Mouse (Mus musculus) hindbrain, postnatal 0 days (tissue): Measurements from ENCODE around the gene Syne3. TPM values are rescaled to one million over a fixed set of nuclear protein-coding genes. Genes with fewer than 3 reads are reported as not detected.

Source experiments
- ATAC-seq: fragments of 200-750 bp; cut with Nextera tagmentation; 2 replicates; pipeline ENCODE4 v1.8.0; 2017; ENCODE audit warnings: mild to moderate bottlenecking, moderate TSS enrichment, moderate library complexity
- DNase-seq: peaks from one replicate; pipeline ENCODE4 v3.0.0-alpha.2; 2015; ENCODE audit warnings: low spot score
- H3K27ac ChIP-seq: fragments of 300-500 bp; sonication (generic); 2 replicates; pipeline ENCODE4 v1.5.1; 2014; ENCODE audit warnings: mild to moderate bottlenecking
- H3K27me3 ChIP-seq: fragments of 300-500 bp; sonication (generic); 2 replicates; pipeline ENCODE4 v1.6.1; 2014; ENCODE audit warnings: low read length, mixed read lengths; ENCODE audit not compliant: insufficient read depth
- H3K36me3 ChIP-seq: fragments of 300-500 bp; sonication (generic); 2 replicates; pipeline ENCODE4 v1.6.1; 2014; ENCODE audit warnings: low read length, mixed read lengths; ENCODE audit not compliant: insufficient read depth
- H3K4me1 ChIP-seq: fragments of 300-500 bp; sonication (generic); 2 replicates; pipeline ENCODE4 v1.6.1; 2014; ENCODE audit warnings: antibody characterized with exemption, low read length, mixed read lengths; ENCODE audit not compliant: insufficient read depth
- H3K4me2 ChIP-seq: fragments of 300-500 bp; sonication (generic); 2 replicates; pipeline ENCODE4 v1.6.1; 2014; ENCODE audit warnings: low read depth, mild to moderate bottlenecking, low read length, moderate library complexity, mixed read lengths
- H3K4me3 ChIP-seq: fragments of 300-500 bp; sonication (generic); 2 replicates; pipeline ENCODE4 v1.5.1; 2014; ENCODE audit warnings: low read length
- H3K9ac ChIP-seq: fragments of 300-500 bp; sonication (generic); replicated peaks from 2 replicates; pipeline ENCODE4 v1.6.1; 2014; ENCODE audit warnings: mild to moderate bottlenecking, low read length, moderate library complexity, mixed read lengths
- H3K9me3 ChIP-seq: fragments of 300-500 bp; sonication (generic); 2 replicates; pipeline ENCODE4 v1.6.1; 2016; ENCODE audit warnings: low read length, mixed read lengths
- CTCF ChIP-seq: IDR thresholded peaks from 2 replicates; pipeline ENCODE4 v1.5.1; 2016; ENCODE audit warnings: antibody characterized with exemption, control low read depth, low read depth
- WGBS: fragments of 180-500 bp; shearing (Covaris S2); extraction: QIAGEN DNeasy Blood & Tissue Kit; methylation state at CpG from one replicate; pipeline ENCODE4 v1.1.7; 2014; 5-methylcytosine and 5-hydroxymethylcytosine counted together
- polyA plus RNA-seq: library from polyadenylated mRNA; unstranded; fragments of >200 nt; fragmentation: Nextera tagmentation; extraction: Ambion mirVana; gene quantifications from 2 replicates; pipeline ENCODE4 v1.2.1, GENCODE M21; 2015
- total RNA-seq: library from RNA; depleted of rRNA; stranded (reverse); fragments of >200 nt; gene quantifications from 2 replicates; pipeline ENCODE4 v1.2.3, GENCODE M21; 2014; rRNA removed

The Syne3 gene
- total RNA-seq (1.4 TPM in 2 replicates), polyA plus RNA-seq (0.66 and 0.98 TPM in 2 replicates)

DNA sequence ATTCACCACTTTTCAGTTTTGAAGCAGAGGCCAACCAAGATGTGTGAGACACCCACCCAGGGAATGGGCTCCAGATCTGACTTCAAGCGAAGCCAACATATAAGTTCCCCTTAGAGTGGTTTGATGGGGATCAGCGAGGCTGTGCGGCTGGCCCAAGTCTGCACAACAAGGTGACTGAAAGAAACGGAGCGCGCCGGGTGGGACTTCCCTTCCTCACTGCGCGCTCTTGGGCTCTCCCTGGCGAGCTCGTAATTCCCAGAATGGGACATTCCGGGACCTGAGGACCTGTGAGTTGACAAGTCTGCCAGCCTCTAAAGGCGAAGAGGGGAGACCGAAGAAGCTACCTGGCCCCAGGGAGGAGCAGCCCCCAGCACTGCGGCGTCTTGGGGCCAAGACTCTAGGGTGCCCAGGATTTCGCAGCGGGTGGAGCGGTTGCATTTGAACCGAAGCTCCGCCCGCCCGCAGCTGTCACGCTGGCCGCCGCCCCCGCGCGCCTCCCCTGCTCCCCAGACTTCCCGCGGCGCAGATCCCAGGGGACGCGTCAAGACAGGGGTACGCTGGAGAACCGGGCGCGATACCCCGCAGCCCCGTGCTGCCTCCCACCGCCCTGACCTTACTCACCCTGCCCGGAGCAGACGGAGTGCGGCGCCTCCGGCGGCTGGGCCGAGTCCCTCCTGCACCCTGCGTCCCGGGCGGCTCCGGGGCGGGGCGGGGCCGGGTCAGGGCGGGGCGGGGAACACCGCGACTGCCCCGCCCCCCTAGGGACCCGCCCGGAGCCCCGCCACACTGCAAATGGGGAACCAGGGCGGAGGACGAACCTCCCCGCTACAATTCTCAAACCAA is at the start of gene Syne3:
Syne3 (minus strand) TSS at position 440 of the 843 bp plus-strand sequence.
- Histone ChIP-seq H3K4me1 (no peaks in the 10 kb centered on the region), H3K9me3 (no peaks in the 10 kb centered on the region), H3K36me3 (no peaks in the 10 kb centered on the region), H3K27me3 (0 out of 2 replicates have a peak, but pooled peaks cover 4% of the 10 kb centered on the region), H3K4me2 (peak within 1 kb of the TSS; percentile 97), H3K9ac (peak within 1 kb of the TSS; percentile 52), H3K27ac (no peak within 1 kb of the TSS), H3K4me3 (peak within 1 kb of the TSS; percentile 57)
- 2% methylated on average over 56 of the region's 66 CpGs for WGBS
- TF ChIP-seq CTCF, result no peak
- peak; percentile 31 for DNase-seq
- peak; percentile 57; the same call in 1 of the 2 replicates for ATAC-seq

DNA sequence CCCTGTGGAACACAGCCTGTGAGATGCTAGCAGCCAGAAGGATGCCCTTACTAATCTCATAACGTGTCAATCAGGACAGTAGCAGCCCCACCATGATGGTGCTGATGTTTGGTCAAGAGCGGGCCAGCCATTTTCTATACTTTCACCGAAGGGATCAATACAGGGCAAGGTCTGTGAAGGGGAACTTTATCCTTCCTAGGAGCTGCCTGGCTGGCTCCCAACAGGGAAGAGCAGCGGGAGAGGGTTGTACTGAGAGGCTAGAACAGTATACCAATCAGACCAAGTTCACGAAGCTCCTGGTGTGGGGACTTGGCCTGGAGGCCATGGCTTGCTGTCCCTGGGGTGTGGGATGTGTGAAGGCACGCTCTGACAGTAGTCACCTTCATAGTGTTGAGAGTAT is 45.7 kb upstream of the Syne3 start:
- WGBS, result 82% methylated on average over 6 of the region's 6 CpGs

DNA sequence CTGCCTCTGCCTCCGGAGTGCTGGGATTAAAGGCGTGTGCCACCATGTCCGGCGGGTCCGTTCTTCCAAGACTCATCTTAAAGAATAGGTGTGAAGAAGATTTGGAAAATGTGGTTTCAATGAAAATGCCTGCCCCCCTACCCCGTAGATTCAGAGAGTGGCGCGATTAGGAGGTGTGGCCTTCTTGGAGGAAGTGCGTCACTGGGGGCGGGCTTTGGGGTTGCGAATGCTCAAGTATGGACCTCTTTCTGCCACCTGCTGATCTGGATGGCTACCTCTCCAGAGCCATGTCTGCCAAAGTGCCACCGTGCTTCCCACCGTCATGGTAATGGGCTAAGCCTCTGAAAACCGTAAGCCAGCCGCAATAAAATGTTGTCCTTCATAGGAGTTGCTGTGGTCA is 44.4 kb upstream of the Syne3 start:
- DNase-seq, result no peak
- no peaks in the 10 kb centered on the region for H3K9me3 ChIP-seq
- H3K4me1 ChIP-seq, result no peaks in the 10 kb centered on the region
- H3K4me3 ChIP-seq, result no peak overlapping the region
- no peak overlapping the region for H3K9ac ChIP-seq
- no peaks in the 10 kb centered on the region for H3K36me3 ChIP-seq
- no peak for TF ChIP-seq CTCF
- no peak overlapping the region for H3K4me2 ChIP-seq
- no peak overlapping the region for H3K27ac ChIP-seq
- no peak for ATAC-seq
- no peaks in the 10 kb centered on the region for H3K27me3 ChIP-seq
- 94% methylated on average over 15 of the region's 15 CpGs for WGBS

More for the DNA sequence above, 45.7 kb upstream of the Syne3 start:
- Histone ChIP-seq H3K4me2 (no peak overlapping the region), H3K4me1 (no peaks in the 10 kb centered on the region), H3K4me3 (no peak overlapping the region), H3K27me3 (no peaks in the 10 kb centered on the region), H3K27ac (no peak overlapping the region), H3K36me3 (no peaks in the 10 kb centered on the region), H3K9me3 (no peaks in the 10 kb centered on the region), H3K9ac (no peak overlapping the region)
- ATAC-seq (no peak), DNase-seq (no peak)
- TF ChIP-seq CTCF, result no peak

DNA sequence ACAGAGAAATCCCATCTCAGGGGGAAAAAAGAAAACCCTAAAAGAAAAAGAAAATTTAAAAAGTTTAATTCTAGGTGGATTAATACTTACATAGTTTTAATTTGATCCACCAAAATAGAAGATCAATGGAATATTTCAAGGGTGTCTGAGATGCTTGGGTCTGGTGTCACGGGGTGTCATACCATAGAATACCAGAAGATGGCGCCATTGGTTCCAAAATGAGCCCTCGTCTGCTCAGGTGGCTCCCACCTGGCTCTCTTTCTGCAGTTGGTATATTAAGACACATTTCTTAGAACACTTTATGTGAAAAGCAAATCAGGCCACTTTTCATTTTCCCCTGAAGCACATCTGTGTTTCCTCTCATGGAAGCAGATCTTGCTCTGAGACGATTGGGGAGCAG is 41.3 kb upstream of the Syne3 start:
- no peaks in the 10 kb centered on the region for H3K27me3 ChIP-seq
- H3K36me3 ChIP-seq, result no peaks in the 10 kb centered on the region
- DNase-seq (peak; percentile 85), ATAC-seq (peak; percentile 78)
- no peaks in the 10 kb centered on the region for H3K9me3 ChIP-seq
- no peak overlapping the region for H3K9ac ChIP-seq
- no peak overlapping the region for H3K4me2 ChIP-seq
- H3K4me1 ChIP-seq, result no peaks in the 10 kb centered on the region
- H3K27ac ChIP-seq, result no peak overlapping the region
- WGBS, result 16% methylated on average over 4 of the region's 4 CpGs
- no peak overlapping the region for H3K4me3 ChIP-seq
- peak; percentile 88 for TF ChIP-seq CTCF

DNA sequence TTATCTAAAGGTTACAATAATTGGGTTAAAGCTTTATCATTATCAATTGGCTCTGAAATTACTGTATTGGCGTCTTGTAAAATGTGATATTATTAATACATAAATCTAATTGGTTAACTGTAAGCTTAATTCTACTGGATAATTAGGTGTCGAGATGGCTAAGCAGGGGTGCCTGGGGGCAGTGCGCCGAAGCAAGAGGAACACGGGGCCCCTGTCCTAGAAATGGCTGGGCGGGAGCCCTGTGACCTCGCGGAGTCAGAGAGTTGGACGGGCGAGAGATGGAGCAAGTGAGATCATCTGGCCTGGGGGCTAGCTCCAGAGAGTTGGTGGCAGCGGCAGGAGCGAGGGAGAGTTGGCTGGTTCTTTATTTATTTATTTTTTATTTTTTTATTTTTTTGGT is 40.2 kb upstream of the Syne3 start:
- Histone ChIP-seq H3K27me3 (no peaks in the 10 kb centered on the region), H3K4me1 (no peaks in the 10 kb centered on the region), H3K36me3 (no peaks in the 10 kb centered on the region), H3K27ac (no peak overlapping the region), H3K4me2 (no peak overlapping the region), H3K9me3 (no peaks in the 10 kb centered on the region), H3K9ac (no peak overlapping the region), H3K4me3 (no peak overlapping the region)
- no peak for TF ChIP-seq CTCF
- ATAC-seq (no peak), DNase-seq (no peak)
- WGBS, result 81% methylated on average over 12 of the region's 12 CpGs

DNA sequence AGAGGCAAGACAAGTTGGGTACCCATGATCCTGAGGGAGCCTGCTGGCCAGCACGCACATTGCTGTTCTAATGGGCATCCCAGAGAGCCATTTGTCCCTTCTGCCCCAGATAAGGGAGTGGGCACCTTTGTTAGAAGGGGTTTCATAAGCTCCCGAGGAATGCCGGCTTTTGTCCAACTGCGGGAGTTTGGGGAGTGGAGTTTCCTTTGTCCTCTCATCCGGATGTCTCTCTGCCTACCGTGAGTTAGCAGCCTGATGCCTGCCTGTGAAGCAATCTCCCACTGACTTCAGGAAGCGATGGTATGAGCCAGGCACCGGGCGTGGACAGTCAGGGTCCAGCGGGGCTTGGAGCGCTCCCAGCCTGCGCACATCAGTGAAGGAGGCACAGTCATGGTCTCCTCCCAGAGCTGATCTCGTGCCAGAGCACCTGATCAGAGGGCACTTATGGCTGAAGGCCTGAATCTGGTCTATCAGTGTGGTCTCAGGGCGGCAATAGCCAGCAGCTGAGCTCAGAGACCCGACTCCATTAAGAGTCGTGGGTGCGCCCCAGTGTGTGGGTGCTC is 38.8 kb upstream of the Syne3 start:
- Histone ChIP-seq H3K27ac (no peak overlapping the region), H3K4me3 (no peak overlapping the region), H3K4me2 (no peak overlapping the region), H3K9me3 (no peaks in the 10 kb centered on the region), H3K27me3 (no peaks in the 10 kb centered on the region), H3K9ac (no peak overlapping the region), H3K4me1 (no peaks in the 10 kb centered on the region), H3K36me3 (no peaks in the 10 kb centered on the region)
- no peak for ATAC-seq
- no peak for TF ChIP-seq CTCF
- WGBS, result 57% methylated on average over 17 of the region's 17 CpGs
- no peak for DNase-seq

DNA sequence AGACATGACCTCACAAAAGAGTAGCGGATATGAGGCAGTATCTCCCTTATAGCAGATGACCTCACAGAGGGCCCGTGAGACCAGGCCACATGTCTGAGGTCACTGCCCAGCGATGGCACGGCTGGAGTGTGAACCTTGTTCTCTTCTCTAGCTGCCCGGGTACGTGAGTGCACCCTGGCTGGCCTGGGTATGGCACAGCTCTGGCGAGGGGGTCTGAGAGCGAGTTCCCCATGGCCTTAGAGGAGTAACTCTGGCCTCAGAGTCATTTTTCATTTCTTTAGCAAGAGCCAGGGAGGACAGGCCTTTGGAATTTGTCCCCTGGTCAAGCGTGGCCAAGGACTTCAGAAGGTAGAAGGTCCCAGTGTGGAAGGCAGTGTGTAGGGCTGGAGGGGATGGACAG is 35.2 kb upstream of the Syne3 start:
- H3K9ac ChIP-seq, result no peak overlapping the region
- H3K36me3 ChIP-seq, result peaks cover 25% of the 10 kb centered on the region; the same call in 1 of the 2 replicates
- H3K27ac ChIP-seq, result no peak overlapping the region
- WGBS, result 89% methylated on average over 9 of the region's 9 CpGs
- DNase-seq, result no peak
- no peaks in the 10 kb centered on the region for H3K9me3 ChIP-seq
- ATAC-seq, result no peak
- H3K4me3 ChIP-seq, result no peak overlapping the region
- TF ChIP-seq CTCF, result no peak
- no peaks in the 10 kb centered on the region for H3K4me1 ChIP-seq
- no peaks in the 10 kb centered on the region for H3K27me3 ChIP-seq
- H3K4me2 ChIP-seq, result no peak overlapping the region
